Mouse (Mus musculus): ENCODE results near the gene Sft2d2. TPM values are rescaled to one million over a fixed set of nuclear protein-coding genes. Genes with fewer than 3 reads are reported as not detected.

Sft2d2 gene
- total and polyA plus RNA-seq, 3 experiments, result 26.0 to 31.6 (median 27.2) TPM

GRCm38 (mm10) chr1:165194662-165195013, 400 bp upstream of the Sft2d2 start:
- peak overlapping the region; percentile 24 for H3K4me2 ChIP-seq (ENCODE audit: insufficient read depth, low read depth, poor library complexity, severe bottlenecking)
- H3K79me2 ChIP-seq (replicated peaks; ENCODE audit: control insufficient read depth, extremely low read depth, insufficient read depth, poor library complexity, severe bottlenecking), result peaks cover 28% of the 10 kb centered on the region
- peaks cover 2 to 15% of the 10 kb centered on the region in 2 experiments for H3K36me3 ChIP-seq (replicated peaks in 1 of 2; ENCODE audit: control insufficient read depth in 1 of 2, insufficient read depth in 1 of 2, low read length in 1 of 2)
- peak overlapping the region; percentile 17 to 92 (median 73) for H3K4me3 ChIP-seq (replicated peaks in 1 of 3; ENCODE audit: low read depth in 2 of 3, low read length in 2 of 3, poor library complexity in 1 of 3)
- DNase-seq (ENCODE audit: extremely low read depth), result no peak
- no peaks in the 10 kb centered on the region for H3K27me3 ChIP-seq (replicated peaks)
- in situ Hi-C loops (cut with MboI; ENCODE audit: low pct_ligation_motif_present, low pct_unique_long_range_greater_than_20kb, low sequenced_read_pairs), result no loop called here
- peak overlapping the region; percentile 49; the same call in 1 of the 2 replicates for H3K9ac ChIP-seq (ENCODE audit: insufficient read depth, low read depth)
- H3K9me3 ChIP-seq (replicated peaks; ENCODE audit: low read length), result no peaks in the 10 kb centered on the region
- dilution Hi-C loops (cut with MboI; ENCODE audit: extremely low pct_ligation_motif_present, extremely low pct_unique_long_range_greater_than_20kb, low sequenced_read_pairs), result no loop called here
- H3K4me1 ChIP-seq (ENCODE audit: control insufficient read depth in 1 of 2, insufficient read depth in 2 of 2), result peaks cover 21 to 38% of the 10 kb centered on the region in 2 experiments
- TF ChIP-seq EP300 (IDR thresholded peaks at IDR 0.05; ENCODE audit: low read length), result 0 out of 2 replicates have a peak, but pooled peaks have one; percentile 10
- no peak for TF ChIP-seq BHLHE40 (IDR thresholded peaks at IDR 0.05; ENCODE audit: low read depth, low read length)
- H3K27ac ChIP-seq (ENCODE audit: insufficient read depth, low read depth), result peak overlapping the region; percentile 58

GRCm38 (mm10) chr1:165193426-165193825, 812 bp downstream of the Sft2d2 start:
- Histone ChIP-seq H3K27me3 (replicated peaks) (no peaks in the 10 kb centered on the region), H3K9me3 (replicated peaks; ENCODE audit: low read length) (no peaks in the 10 kb centered on the region), H3K79me2 (replicated peaks; ENCODE audit: control insufficient read depth, extremely low read depth, insufficient read depth, poor library complexity, severe bottlenecking) (peaks cover 39% of the 10 kb centered on the region), H3K4me2 (ENCODE audit: insufficient read depth, low read depth, poor library complexity, severe bottlenecking) (peak overlapping the region; percentile 85), H3K27ac (ENCODE audit: insufficient read depth, low read depth) (peak overlapping the region; percentile 58), H3K36me3 (replicated peaks in 1 of 2; ENCODE audit: control insufficient read depth in 1 of 2, insufficient read depth in 1 of 2, low read length in 1 of 2) (peaks cover 2 to 16% of the 10 kb centered on the region in 2 experiments), H3K9ac (ENCODE audit: insufficient read depth, low read depth) (peak overlapping the region; percentile 93), H3K4me3 (replicated peaks in 1 of 3; ENCODE audit: low read depth in 2 of 3, low read length in 2 of 3, poor library complexity in 1 of 3) (peak overlapping the region; percentile 73 to 92 (median 79)), H3K4me1 (ENCODE audit: control insufficient read depth in 1 of 2, insufficient read depth in 2 of 2) (peaks cover 28 to 47% of the 10 kb centered on the region in 2 experiments)
- no peak for TF ChIP-seq BHLHE40 (IDR thresholded peaks at IDR 0.05; ENCODE audit: low read depth, low read length)
- no peak for TF ChIP-seq JUN (IDR thresholded peaks at IDR 0.05; ENCODE audit: insufficient read depth, low read depth, low read length)
- TF ChIP-seq NELFE (IDR thresholded peaks at IDR 0.05; ENCODE audit: low read depth, low read length), result no peak
- no peak for TF ChIP-seq POLR2AphosphoS2 (IDR thresholded peaks at IDR 0.05; ENCODE audit: low read depth, low read length)
- no peak for TF ChIP-seq MAZ (IDR thresholded peaks at IDR 0.05; ENCODE audit: low read depth, low read length)
- no peak for TF ChIP-seq SIN3A (IDR thresholded peaks at IDR 0.05; ENCODE audit: low read length)
- no peak for TF ChIP-seq EP300 (IDR thresholded peaks at IDR 0.05; ENCODE audit: low read length)
- TF ChIP-seq E2F4 (IDR thresholded peaks at IDR 0.05; ENCODE audit: insufficient replicate concordance, low read depth, low read length), result no peak
- TF ChIP-seq ZKSCAN1 (IDR thresholded peaks at IDR 0.05; ENCODE audit: borderline replicate concordance, low read depth, low read length), result no peak
- no peak for TF ChIP-seq NRF1 (IDR thresholded peaks at IDR 0.05; ENCODE audit: low read depth, low read length)
- TF ChIP-seq ZNF384 (IDR thresholded peaks at IDR 0.05; ENCODE audit: low read depth, low read length), result no peak
- TF ChIP-seq ETS1 (conservative IDR thresholded peaks at IDR 0.05; ENCODE audit: low read depth, low read length), result no peak
- no peak for TF ChIP-seq ZC3H11A (IDR thresholded peaks at IDR 0.05; ENCODE audit: low read depth, low read length)
- TF ChIP-seq SMC3 (IDR thresholded peaks at IDR 0.05; ENCODE audit: low read depth, low read length), result no peak
- TF ChIP-seq IRF4 (IDR thresholded peaks at IDR 0.05; ENCODE audit: low read depth, low read length), result no peak
- no peak for TF ChIP-seq HCFC1 (IDR thresholded peaks at IDR 0.05; ENCODE audit: low read depth, low read length)
- no peak; the same call in 1 of the 2 replicates for TF ChIP-seq CHD1 (IDR thresholded peaks at IDR 0.05; ENCODE audit: low read depth, low read length)
- TF ChIP-seq GABPA (IDR thresholded peaks at IDR 0.05; ENCODE audit: insufficient replicate concordance, low read depth, low read length), result no peak
- in situ Hi-C loops (cut with MboI; ENCODE audit: low pct_ligation_motif_present, low pct_unique_long_range_greater_than_20kb, low sequenced_read_pairs), result no loop called here
- dilution Hi-C loops (cut with MboI; ENCODE audit: extremely low pct_ligation_motif_present, extremely low pct_unique_long_range_greater_than_20kb, low sequenced_read_pairs), result no loop called here
- DNase-seq (ENCODE audit: extremely low read depth), result no peak
